Mouse (Mus musculus): ENCODE data around the gene Dhrs13. TPM values are rescaled to one million over a fixed set of nuclear protein-coding genes. Genes with fewer than 3 reads are reported as not detected.
"Not testable (repeated sequence)": the region's sequence is repeated elsewhere in the genome, so short reads cannot be mapped to it uniquely, and the experiment has no call there.

Gene Dhrs13
- polyA plus RNA-seq, 1 experiment from 2014 or later: 24.5 TPM

GRCm38 (mm10) chr11:78029240-78029639, 2.8 kb upstream of the Dhrs13 start:
- ATAC-seq (ENCODE audit: low FRiP score, low read depth): no peak
- no peak overlapping the region for H3K4me2 ChIP-seq (replicated peaks)
- no peak overlapping the region for H3K4me3 ChIP-seq
- no peak overlapping the region for H3K9ac ChIP-seq
- H3K9me3 ChIP-seq: no peaks in the 10 kb centered on the region
- peaks cover 22% of the 10 kb centered on the region for H3K4me1 ChIP-seq
- no peak overlapping the region for H3K27ac ChIP-seq
- H3K36me3 ChIP-seq: peaks cover 55% of the 10 kb centered on the region
- no peaks in the 10 kb centered on the region for H3K27me3 ChIP-seq (replicated peaks)
- WGBS: 86% methylated on average over 8 of the region's 8 CpGs

- Histone ChIP-seq H3K4me1 (peaks cover 22% of the 10 kb centered on the region), H3K9me3 (no peaks in the 10 kb centered on the region), H3K36me3 (peaks cover 48% of the 10 kb centered on the region), H3K27me3 (replicated peaks) (no peaks in the 10 kb centered on the region), H3K27ac (no peak overlapping the region), H3K9ac (no peak overlapping the region), H3K4me2 (replicated peaks) (no peak overlapping the region), H3K4me3 (no peak overlapping the region)
- no peak for ATAC-seq (ENCODE audit: low FRiP score, low read depth)
- 75% methylated on average over 2 of the region's 2 CpGs for WGBS
These were observed 1.5 kb upstream of the Dhrs13 start for GRCm38 (mm10) chr11:78030600-78030999.

- H3K4me1 ChIP-seq: peaks cover 22% of the 10 kb centered on the region
- peak overlapping the region; percentile 89 for H3K4me2 ChIP-seq (replicated peaks)
- 38% methylated on average over 6 of the region's 6 CpGs for WGBS
- H3K27me3 ChIP-seq (replicated peaks): no peaks in the 10 kb centered on the region
- no peak for ATAC-seq (ENCODE audit: low FRiP score, low read depth)
- H3K9ac ChIP-seq: peak overlapping the region; percentile 80; the same call in 1 of the 2 replicates
- no peaks in the 10 kb centered on the region for H3K9me3 ChIP-seq
- H3K36me3 ChIP-seq: peaks cover 43% of the 10 kb centered on the region
- H3K27ac ChIP-seq: no peak overlapping the region
- H3K4me3 ChIP-seq: no peak overlapping the region
These were observed 691 bp upstream of the Dhrs13 start for GRCm38 (mm10) chr11:78031389-78031788.

GRCm38 (mm10) chr11:78032809-78033195, 722 bp downstream of the Dhrs13 start:
- Histone ChIP-seq H3K36me3 (peaks cover 29% of the 10 kb centered on the region), H3K9me3 (no peaks in the 10 kb centered on the region), H3K27me3 (replicated peaks) (no peaks in the 10 kb centered on the region), H3K4me1 (peaks cover 30% of the 10 kb centered on the region), H3K4me2 (replicated peaks) (peak overlapping the region; percentile 89), H3K4me3 (peak overlapping the region; percentile 69), H3K27ac (peak overlapping the region; percentile 82; the same call in 1 of the 2 replicates), H3K9ac (peak overlapping the region; percentile 80)
- 14% methylated on average over 5 of the region's 5 CpGs for WGBS
- ATAC-seq (ENCODE audit: low FRiP score, low read depth): no peak; the same call in 1 of the 2 replicates

- no peak for ATAC-seq (ENCODE audit: low FRiP score, low read depth)
- peaks cover 17% of the 10 kb centered on the region for H3K36me3 ChIP-seq
- H3K4me3 ChIP-seq: no peak overlapping the region
- H3K4me1 ChIP-seq: peaks cover 41% of the 10 kb centered on the region
- H3K27me3 ChIP-seq (replicated peaks): no peaks in the 10 kb centered on the region
- no peak overlapping the region for H3K9ac ChIP-seq
- no peak overlapping the region for H3K27ac ChIP-seq
- H3K9me3 ChIP-seq: no peaks in the 10 kb centered on the region
- H3K4me2 ChIP-seq (replicated peaks): peak overlapping the region; percentile 27; the same call in 1 of the 2 replicates
- WGBS: 94% methylated on average over 23 of the region's 23 CpGs
These were observed 2.0 kb downstream of the Dhrs13 start for GRCm38 (mm10) chr11:78033931-78034617.

GRCm38 (mm10) chr11:78036791-78037190, 4.7 kb downstream of the Dhrs13 start:
- 89% methylated on average over 10 of the region's 10 CpGs for WGBS
- H3K9me3 ChIP-seq: no peaks in the 10 kb centered on the region
- H3K27ac ChIP-seq: no peak overlapping the region
- H3K4me3 ChIP-seq: no peak overlapping the region
- no peak for ATAC-seq (ENCODE audit: low FRiP score, low read depth)
- no peak overlapping the region for H3K9ac ChIP-seq
- H3K27me3 ChIP-seq (replicated peaks): no peaks in the 10 kb centered on the region
- no peak overlapping the region for H3K4me2 ChIP-seq (replicated peaks)
- peaks cover 24% of the 10 kb centered on the region; the same call in 1 of the 2 replicates for H3K36me3 ChIP-seq
- peaks cover 38% of the 10 kb centered on the region for H3K4me1 ChIP-seq

- ATAC-seq (ENCODE audit: low FRiP score, low read depth): peak; percentile 87
These were observed 6.0 kb downstream of the Dhrs13 start, which contains the start of gene Flot2 for GRCm38 (mm10) chr11:78037831-78038752. Flot2 (plus strand) TSS chr11:78037931.

GRCm38 (mm10) chr11:78040878-78041277, 8.8 kb downstream of the Dhrs13 start:
- ATAC-seq (ENCODE audit: low FRiP score, low read depth): no peak
- Histone ChIP-seq H3K9me3 (no peaks in the 10 kb centered on the region), H3K4me1 (peaks cover 22% of the 10 kb centered on the region), H3K9ac (no peak overlapping the region), H3K4me2 (replicated peaks) (no peak overlapping the region), H3K4me3 (no peak overlapping the region), H3K36me3 (peaks cover 15% of the 10 kb centered on the region; the same call in 1 of the 2 replicates), H3K27ac (no peak overlapping the region), H3K27me3 (replicated peaks) (no peaks in the 10 kb centered on the region)
- WGBS: 70% methylated on average over 2 of the region's 2 CpGs

More at GRCm38 (mm10) chr11:78037831-78038752, 6.0 kb downstream of the Dhrs13 start, which contains the start of gene Flot2:
- WGBS: 2% methylated on average over 55 of the region's 55 CpGs
- no peaks in the 10 kb centered on the region for H3K9me3 ChIP-seq
- peaks cover 24% of the 10 kb centered on the region; the same call in 1 of the 2 replicates for H3K36me3 ChIP-seq
- no peaks in the 10 kb centered on the region for H3K27me3 ChIP-seq (replicated peaks)
- H3K9ac ChIP-seq: peak within 1 kb of the TSS; percentile 93
- peaks cover 31% of the 10 kb centered on the region for H3K4me1 ChIP-seq
- H3K27ac ChIP-seq: peak within 1 kb of the TSS; percentile 46; the same call in 1 of the 2 replicates
- peak within 1 kb of the TSS; percentile 83 for H3K4me2 ChIP-seq (replicated peaks)
- H3K4me3 ChIP-seq: peak within 1 kb of the TSS; percentile 87

GRCm38 (mm10) chr11:78042290-78042870, 10.3 kb downstream of the Dhrs13 start:
- H3K9me3 ChIP-seq; H3K4me3 ChIP-seq; H3K27ac ChIP-seq; H3K27me3 ChIP-seq (replicated peaks); H3K4me2 ChIP-seq (replicated peaks); ATAC-seq (ENCODE audit: low FRiP score, low read depth); H3K9ac ChIP-seq: not testable (repeated sequence)
- 95% methylated on average over 4 of the region's 4 CpGs for WGBS
- peaks cover 19% of the 10 kb centered on the region; the same call in 1 of the 2 replicates for H3K36me3 ChIP-seq
- peaks cover 19% of the 10 kb centered on the region for H3K4me1 ChIP-seq

- Histone ChIP-seq H3K9ac (no peak overlapping the region), H3K27ac (no peak overlapping the region), H3K4me1 (no peaks in the 10 kb centered on the region), H3K27me3 (replicated peaks) (no peaks in the 10 kb centered on the region), H3K4me2 (replicated peaks) (no peak overlapping the region), H3K9me3 (no peaks in the 10 kb centered on the region), H3K4me3 (no peak overlapping the region), H3K36me3 (peaks cover 23% of the 10 kb centered on the region; the same call in 1 of the 2 replicates)
- 92% methylated on average over 5 of the region's 5 CpGs for WGBS
- ATAC-seq (ENCODE audit: low FRiP score, low read depth): no peak
These were observed 12.7 kb downstream of the Dhrs13 start for GRCm38 (mm10) chr11:78044758-78045251.

- not testable (repeated sequence) for H3K9ac ChIP-seq; ATAC-seq (ENCODE audit: low FRiP score, low read depth); H3K4me2 ChIP-seq (replicated peaks); H3K27me3 ChIP-seq (replicated peaks); H3K27ac ChIP-seq; H3K4me1 ChIP-seq; H3K4me3 ChIP-seq; H3K9me3 ChIP-seq
- H3K36me3 ChIP-seq: peaks cover 27% of the 10 kb centered on the region
- WGBS: 92% methylated on average over 4 of the region's 4 CpGs
These were observed 16.6 kb downstream of the Dhrs13 start for GRCm38 (mm10) chr11:78048637-78049036.
